ENCODE assay signal across 33 mouse cellular contexts in the genomic region with DNA sequence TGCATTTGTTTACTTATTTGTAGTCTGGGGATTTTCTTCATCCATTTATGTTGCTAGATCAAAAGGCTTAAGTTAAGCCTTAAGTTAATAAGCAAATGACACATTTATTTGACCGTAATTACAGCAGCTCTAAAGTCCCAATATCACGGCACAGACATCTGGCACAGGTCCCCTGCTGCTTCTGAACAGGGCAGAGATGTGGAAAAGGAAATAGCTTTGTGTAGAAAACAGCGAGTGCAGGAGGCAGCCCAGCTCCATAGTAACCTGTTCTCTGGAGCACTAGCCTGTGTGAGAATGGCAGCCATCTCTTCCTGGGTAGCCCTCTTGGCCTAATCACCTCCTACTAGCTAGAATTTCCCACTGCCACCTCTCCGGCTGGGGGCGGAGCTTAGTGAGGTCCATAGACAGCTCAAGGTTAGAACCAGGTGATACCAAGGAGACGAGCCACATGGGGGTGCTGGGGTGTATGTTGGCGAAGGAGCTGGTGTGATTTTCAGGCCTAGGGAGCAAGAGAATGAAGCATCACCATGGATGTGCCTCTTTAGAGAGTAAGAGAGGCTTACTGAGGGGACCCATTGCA. TPM values are rescaled to one million over a fixed set of nuclear protein-coding genes. Genes with fewer than 3 reads are reported as not detected.
DNase-seq lines count a peak whose midpoint lies in the region; ATAC-seq and TF ChIP-seq lines count a peak whose summit lies in the region.
"Had no signal": no experiment of that assay in that cellular context is flagged by ENCODE, and none has a peak within 500 bp of the region (broad histone marks: within the 10 kb centered on the region; RNA-seq: fewer than 3 reads in every experiment).

No protein-coding gene starts in this region.

- H3K9me3 ChIP-seq in forebrain, embryonic 10.5 days, result no peaks in the 10 kb centered on the region
- H3K9me3 ChIP-seq in forebrain, postnatal 0 days (ENCODE audit: low read length), result no peaks in the 10 kb centered on the region
- no peaks in the 10 kb centered on the region for H3K9me3 ChIP-seq in hindbrain, postnatal 0 days (ENCODE audit: low read length)
- no peaks in the 10 kb centered on the region for H3K9me3 ChIP-seq in hindbrain, embryonic 11.5 days (ENCODE audit: control insufficient read depth, low read length)
- no peaks in the 10 kb centered on the region for H3K9me3 ChIP-seq in midbrain, embryonic 15.5 days
- H3K9me3 ChIP-seq: embryonic facial prominence, embryonic 12.5 days; forebrain, embryonic 15.5 days; G1E; heart, embryonic 10.5 days; heart, embryonic 15.5 days; kidney, embryonic 15.5 days; liver, embryonic 15.5 days; neural tube, embryonic 12.5 days had no signal

- H3K27me3 ChIP-seq in forebrain, embryonic 10.5 days (ENCODE audit: poor library complexity, severe bottlenecking), result no peaks in the 10 kb centered on the region
- H3K27me3 ChIP-seq in forebrain, postnatal 0 days (ENCODE audit: insufficient read depth, low read length), result no peaks in the 10 kb centered on the region
- no peaks in the 10 kb centered on the region for H3K27me3 ChIP-seq in hindbrain, postnatal 0 days (ENCODE audit: insufficient read depth, low read length)
- no peaks in the 10 kb centered on the region for H3K27me3 ChIP-seq in hindbrain, embryonic 11.5 days (ENCODE audit: control insufficient read depth, insufficient read depth, low read length)
- no peaks in the 10 kb centered on the region for H3K27me3 ChIP-seq in midbrain, embryonic 15.5 days (replicated peaks)
- H3K27me3 ChIP-seq: CH12.LX; embryonic facial prominence, embryonic 12.5 days; forebrain, embryonic 15.5 days; heart, embryonic 15.5 days; kidney, embryonic 15.5 days; liver, embryonic 15.5 days; neural tube, embryonic 12.5 days had no signal

- 63% methylated on average over 7 of the region's 7 CpGs for WGBS in forebrain, embryonic 10.5 days
- 54% methylated on average over 7 of the region's 7 CpGs for WGBS in forebrain, postnatal 0 days
- 52% methylated on average over 7 of the region's 7 CpGs for WGBS in hindbrain, postnatal 0 days
- 65% methylated on average over 7 of the region's 7 CpGs for WGBS in hindbrain, embryonic 11.5 days
- 47% methylated on average over 7 of the region's 7 CpGs for WGBS in midbrain, embryonic 15.5 days

- H3K9ac ChIP-seq in forebrain, postnatal 0 days, result no peak overlapping the region
- H3K9ac ChIP-seq in hindbrain, postnatal 0 days (replicated peaks; ENCODE audit: low read length), result no peak overlapping the region
- H3K9ac ChIP-seq in hindbrain, embryonic 11.5 days (ENCODE audit: low read depth, low read length), result no peak overlapping the region
- H3K9ac ChIP-seq in midbrain, embryonic 15.5 days, result no peak overlapping the region
- H3K9ac ChIP-seq: embryonic facial prominence, embryonic 12.5 days; forebrain, embryonic 15.5 days; heart, embryonic 15.5 days; kidney, embryonic 15.5 days; liver, embryonic 15.5 days; lung, embryonic 14.5 days; neural tube, embryonic 12.5 days had no signal

- no peak overlapping the region for H3K4me3 ChIP-seq in forebrain, embryonic 10.5 days
- H3K4me3 ChIP-seq in forebrain, postnatal 0 days (ENCODE audit: low read depth, low read length), result no peak overlapping the region
- H3K4me3 ChIP-seq in hindbrain, postnatal 0 days (ENCODE audit: low read length), result no peak overlapping the region
- no peak overlapping the region for H3K4me3 ChIP-seq in hindbrain, embryonic 11.5 days (ENCODE audit: low read depth, low read length)
- no peak overlapping the region for H3K4me3 ChIP-seq in midbrain, embryonic 15.5 days
- H3K4me3 ChIP-seq: embryonic facial prominence, embryonic 12.5 days; forebrain, embryonic 15.5 days; heart, embryonic 10.5 days; heart, embryonic 15.5 days; kidney, embryonic 15.5 days; liver, embryonic 15.5 days; neural tube, embryonic 12.5 days had no signal

- H3K4me2 ChIP-seq in forebrain, postnatal 0 days (ENCODE audit: low read depth), result no peak overlapping the region
- H3K4me2 ChIP-seq in hindbrain, postnatal 0 days (ENCODE audit: low read depth, low read length), result no peak overlapping the region
- no peak overlapping the region for H3K4me2 ChIP-seq in hindbrain, embryonic 11.5 days (replicated peaks; ENCODE audit: low read depth, low read length)
- no peak overlapping the region for H3K4me2 ChIP-seq in midbrain, embryonic 15.5 days
- H3K4me2 ChIP-seq: embryonic facial prominence, embryonic 12.5 days; forebrain, embryonic 15.5 days; heart, embryonic 15.5 days; kidney, embryonic 15.5 days; liver, embryonic 15.5 days; lung, embryonic 14.5 days; neural tube, embryonic 12.5 days had no signal

- DNase-seq in forebrain, embryonic 10.5 days (ENCODE audit: extremely low spot score, low spot score), result no peak
- no peak for DNase-seq in forebrain, postnatal 0 days
- no peak for DNase-seq in hindbrain, postnatal 0 days (ENCODE audit: low spot score)
- no peak for DNase-seq in hindbrain, embryonic 11.5 days (ENCODE audit: low spot score)
- DNase-seq in ES-CJ7 (ENCODE audit: low read depth, low spot score), result peak; percentile 30
- DNase-seq in right cerebral cortex, postnatal 36 days (ENCODE audit: low spot score in 2 of 2), result no peak
- no peak for DNase-seq in gastrocnemius, adult 8-10 months (ENCODE audit: low spot score in 2 of 2)
- DNase-seq: adrenal gland, postnatal 14 days; cerebellum, adult 11-12 months; cerebellum, adult 9-11 months; embryo, embryonic 11 days; gastrocnemius, postnatal 10 days; kidney, adult 18-20 months; kidney, postnatal 25 days; liver; lung, embryonic 14.5 days; lung, postnatal 14 days; right cerebral cortex, adult 18-20 months; right cerebral cortex, postnatal 4 days; thymus, adult 18-20 months; thymus, postnatal 25 days had no signal

- ATAC-seq in forebrain, postnatal 0 days, result no peak
- peak; percentile 59; the same call in 1 of the 2 replicates for ATAC-seq in hindbrain, postnatal 0 days
- no peak for ATAC-seq in hindbrain, embryonic 11.5 days (ENCODE audit: low FRiP score)
- ATAC-seq in midbrain, embryonic 15.5 days (replicated peaks), result 0 out of 2 replicates have a peak, but pooled peaks have one; percentile 17
- ATAC-seq: forebrain, embryonic 15.5 days; inflammation-experienced regulatory T-cells, adult 6 months had no signal

- peaks cover 10% of the 10 kb centered on the region for H3K4me1 ChIP-seq in forebrain, embryonic 10.5 days
- no peaks in the 10 kb centered on the region for H3K4me1 ChIP-seq in forebrain, postnatal 0 days (ENCODE audit: insufficient read depth)
- no peaks in the 10 kb centered on the region for H3K4me1 ChIP-seq in hindbrain, postnatal 0 days (ENCODE audit: insufficient read depth, low read length)
- no peaks in the 10 kb centered on the region for H3K4me1 ChIP-seq in hindbrain, embryonic 11.5 days (replicated peaks; ENCODE audit: control insufficient read depth, insufficient read depth, low read length)
- no peaks in the 10 kb centered on the region for H3K4me1 ChIP-seq in midbrain, embryonic 15.5 days
- H3K4me1 ChIP-seq: embryonic facial prominence, embryonic 12.5 days; forebrain, embryonic 15.5 days; heart, embryonic 10.5 days; heart, embryonic 15.5 days; kidney, embryonic 15.5 days; liver, embryonic 15.5 days; neural tube, embryonic 12.5 days had no signal

- peaks cover 18% of the 10 kb centered on the region for H3K36me3 ChIP-seq in forebrain, embryonic 10.5 days (replicated peaks)
- peaks cover 28% of the 10 kb centered on the region for H3K36me3 ChIP-seq in forebrain, postnatal 0 days (ENCODE audit: insufficient read depth)
- peaks cover 11% of the 10 kb centered on the region for H3K36me3 ChIP-seq in hindbrain, postnatal 0 days (ENCODE audit: insufficient read depth, low read length)
- no peaks in the 10 kb centered on the region for H3K36me3 ChIP-seq in hindbrain, embryonic 11.5 days (ENCODE audit: control insufficient read depth, insufficient read depth, low read length)
- H3K36me3 ChIP-seq in midbrain, embryonic 15.5 days (replicated peaks), result peaks cover 3% of the 10 kb centered on the region; the same call in 1 of the 2 replicates
- H3K36me3 ChIP-seq: embryonic facial prominence, embryonic 12.5 days; forebrain, embryonic 15.5 days had no signal

- 0 out of 2 replicates have a peak overlapping the region, but pooled peaks have one; percentile 11 for H3K27ac ChIP-seq in forebrain, embryonic 10.5 days
- no peak overlapping the region for H3K27ac ChIP-seq in forebrain, postnatal 0 days (ENCODE audit: low read depth, low read length)
- no peak overlapping the region for H3K27ac ChIP-seq in hindbrain, postnatal 0 days
- H3K27ac ChIP-seq in hindbrain, embryonic 11.5 days (ENCODE audit: low read depth, low read length), result no peak overlapping the region
- no peak overlapping the region for H3K27ac ChIP-seq in midbrain, embryonic 15.5 days
- H3K27ac ChIP-seq: embryonic facial prominence, embryonic 12.5 days; forebrain, embryonic 15.5 days; heart, embryonic 10.5 days; heart, embryonic 15.5 days; kidney, embryonic 15.5 days; liver, embryonic 15.5 days; neural tube, embryonic 12.5 days; stomach, postnatal 0 days had no signal

- TF ChIP-seq CTCF in forebrain, postnatal 0 days (IDR thresholded peaks at IDR 0.05; ENCODE audit: low read depth), result no peak
- TF ChIP-seq CTCF in hindbrain, postnatal 0 days (IDR thresholded peaks at IDR 0.05; ENCODE audit: low read depth), result no peak

RNA-seq across cellular contexts. Expression of gene Tm2d3, which starts 6.6 kb away (rescaled TPM):
- 77.9 and 80.0 TPM in 2 replicates for polyA plus RNA-seq in forebrain, embryonic 10.5 days (2016; fragmentation: Nextera tagmentation; extraction: Ambion mirVana)
- 68.9 and 94.6 TPM in 2 replicates for total RNA-seq in forebrain, postnatal 0 days (2014; rRNA removed)
- polyA plus RNA-seq in forebrain, postnatal 0 days (2015; fragmentation: Nextera tagmentation; extraction: Ambion mirVana), result 105 and 118 TPM in 2 replicates
- total RNA-seq in hindbrain, postnatal 0 days (2014; rRNA removed), result 69.0 and 84.4 TPM in 2 replicates
- polyA plus RNA-seq in hindbrain, postnatal 0 days (2015; fragmentation: Nextera tagmentation; extraction: Ambion mirVana), result 99.9 and 110 TPM in 2 replicates
- 71.6 and 72.1 TPM in 2 replicates for polyA plus RNA-seq in hindbrain, embryonic 11.5 days (2014; fragmentation: Nextera tagmentation; extraction: Ambion mirVana)
- polyA plus RNA-seq in midbrain, embryonic 15.5 days (2015; fragmentation: Nextera tagmentation; extraction: Ambion mirVana), result 80.8 and 81.4 TPM in 2 replicates
- 10 to 100 TPM; 11.6 to 16.4 (median 12.3) TPM for total RNA-seq in gastrocnemius, adult 8-10 months (2022)

RNA-seq across cellular contexts. Expression of gene Tarsl2, which starts 39.6 kb away (rescaled TPM):
- 7.6 and 8.8 TPM in 2 replicates for polyA plus RNA-seq in forebrain, embryonic 10.5 days (2016; fragmentation: Nextera tagmentation; extraction: Ambion mirVana)
- 26.3 and 30.8 TPM in 2 replicates for total RNA-seq in forebrain, postnatal 0 days (2014; rRNA removed)
- 16.9 and 19.5 TPM in 2 replicates for polyA plus RNA-seq in forebrain, postnatal 0 days (2015; fragmentation: Nextera tagmentation; extraction: Ambion mirVana)
- total RNA-seq in hindbrain, postnatal 0 days (2014; rRNA removed), result 16.0 and 18.7 TPM in 2 replicates
- polyA plus RNA-seq in hindbrain, postnatal 0 days (2015; fragmentation: Nextera tagmentation; extraction: Ambion mirVana), result 20.9 and 22.4 TPM in 2 replicates
- 11.4 and 13.4 TPM in 2 replicates for polyA plus RNA-seq in hindbrain, embryonic 11.5 days (2014; fragmentation: Nextera tagmentation; extraction: Ambion mirVana)
- 16.1 and 16.5 TPM in 2 replicates for polyA plus RNA-seq in midbrain, embryonic 15.5 days (2015; fragmentation: Nextera tagmentation; extraction: Ambion mirVana)
- total RNA-seq in gastrocnemius, adult 8-10 months (2022), result 10 to 100 TPM; 56.4 to 61.0 (median 58.0) TPM

Comparison
In these comparisons a context has a peak if more than half of its experiments do, and no peak if none do; other contexts are left out.
1. ATAC-seq: peak in hindbrain, postnatal 0 days (single experiment) and midbrain, embryonic 15.5 days (single experiment); none in forebrain, postnatal 0 days (single experiment) and hindbrain, embryonic 11.5 days (single experiment).